Mouse (Mus musculus) cerebellum, adult 2 months (tissue): ENCODE results near the gene Sync.

ENCODE experiments used
- CTCF ChIP-seq: fragments of 200-500 bp; IDR thresholded peaks from 2 replicates; pipeline ENCODE4 v1.5.1; 2011; ENCODE audit warnings: low read depth, mild to moderate bottlenecking, control low read depth, low read length, moderate library complexity, borderline replicate concordance; ENCODE audit not compliant: insufficient read depth
- POLR2A ChIP-seq: fragments of 200-500 bp; IDR thresholded peaks from 2 replicates; pipeline ENCODE4 v1.6.1; 2011; ENCODE audit warnings: low read length, control low read depth, borderline replicate concordance; ENCODE audit not compliant: insufficient read depth

DNA sequence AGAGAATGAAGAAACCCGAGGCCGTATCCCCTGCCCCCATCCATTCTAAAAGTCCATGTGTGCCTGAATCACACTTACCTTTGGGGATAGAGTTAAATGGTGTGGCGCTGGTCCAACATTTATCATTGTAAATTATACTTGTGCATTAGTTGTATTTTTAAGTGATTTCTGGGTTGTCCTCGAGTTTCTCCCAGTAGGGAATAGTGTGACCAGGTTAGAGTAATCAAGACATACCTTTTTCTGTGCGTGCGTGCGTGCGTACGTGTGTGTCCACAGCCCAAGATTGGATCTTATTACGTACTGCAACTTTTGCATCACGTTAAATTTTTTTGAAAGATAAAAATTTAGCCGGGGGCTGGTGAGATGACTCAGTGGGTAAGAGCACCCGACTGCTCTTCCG is 48.9 kb downstream of the Sync start:
- TF ChIP-seq POLR2A (no peak), CTCF (no peak)
